Mouse (Mus musculus) E14TG2a.4 (cell line): Measurements from ENCODE around the gene Dennd4b.

ENCODE experiments used
- CTCF ChIP-seq: conservative IDR thresholded peaks from 2 replicates; pipeline ENCODE4 v1.5.1; 2014; ENCODE audit warnings: low read length
- NANOG ChIP-seq: IDR thresholded peaks from 2 replicates; pipeline ENCODE4 v1.6.1; 2014; ENCODE audit warnings: borderline replicate concordance, low read length, mixed read lengths

DNA sequence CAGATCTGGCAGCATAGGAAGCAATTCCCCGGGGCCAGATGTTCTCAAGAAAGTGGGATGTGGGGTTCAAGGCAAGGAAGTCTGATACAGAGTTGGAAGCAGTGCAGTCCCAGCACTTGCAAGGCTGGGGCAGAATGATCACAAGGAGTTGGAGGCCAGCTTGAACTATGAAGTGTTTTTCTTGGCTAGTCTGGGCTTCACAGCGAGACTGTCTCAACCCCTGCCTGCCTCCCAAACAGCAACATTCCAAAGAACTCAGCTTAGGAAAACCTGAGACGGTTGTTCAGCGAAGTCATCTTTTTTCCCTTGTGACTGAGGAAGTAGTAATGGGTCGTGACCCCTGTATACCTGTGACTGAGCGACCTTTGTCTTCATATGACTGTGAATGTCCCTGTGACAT is 14.2 kb upstream of the Dennd4b start:
- TF ChIP-seq CTCF (no peak), NANOG (no peak)
